Mouse (Mus musculus) ES-Bruce4 (cell line): Measurements from ENCODE around the gene Vsig8. TPM values are rescaled to one million over a fixed set of nuclear protein-coding genes. Genes with fewer than 3 reads are reported as not detected.

Experiments used
- H3K27ac ChIP-seq: 2 replicates; pipeline ENCODE4 v1.5.1; 2012; ENCODE audit warnings: low read length, inconsistent platforms; ENCODE audit not compliant: insufficient read depth
- H3K27me3 ChIP-seq: 2 replicates; pipeline ENCODE4 v1.6.1; 2012; ENCODE audit warnings: mild to moderate bottlenecking, low read length, inconsistent platforms; ENCODE audit not compliant: control insufficient read depth, poor library complexity, insufficient read depth, severe bottlenecking
- H3K36me3 ChIP-seq: 2 replicates; pipeline ENCODE4 v1.6.1; 2012; ENCODE audit warnings: inconsistent platforms, mild to moderate bottlenecking, low read length, moderate library complexity; ENCODE audit not compliant: control insufficient read depth, poor library complexity, insufficient read depth, severe bottlenecking
- H3K4me1 ChIP-seq: one replicate; pipeline ENCODE4 v1.8.1; 2011; ENCODE audit warnings: low read length; ENCODE audit not compliant: control insufficient read depth, insufficient read depth
- H3K4me3 ChIP-seq: 2 replicates; pipeline ENCODE4 v1.5.1; 2011; ENCODE audit warnings: low read depth, mild to moderate bottlenecking, low read length
- H3K9ac ChIP-seq: 2 replicates; pipeline ENCODE4 v1.6.1; 2012; ENCODE audit warnings: low read depth, mild to moderate bottlenecking, inconsistent platforms; ENCODE audit not compliant: poor library complexity, severe bottlenecking
- H3K9me3 ChIP-seq: replicated peaks from 2 replicates; pipeline ENCODE4 v1.6.1; 2012; ENCODE audit warnings: mild to moderate bottlenecking, low read length, inconsistent platforms; ENCODE audit not compliant: control insufficient read depth, poor library complexity, insufficient read depth, severe bottlenecking
- CTCF ChIP-seq: IDR thresholded peaks from one replicate; pipeline ENCODE4 v1.8.1; 2011; ENCODE audit warnings: low read depth, low read length
- EP300 ChIP-seq: IDR thresholded peaks from 2 replicates; pipeline ENCODE4 v1.6.1; 2011; ENCODE audit warnings: low read depth, low read length; ENCODE audit not compliant: insufficient read depth
- POLR2A ChIP-seq: IDR thresholded peaks from one replicate; pipeline ENCODE4 v1.8.1; 2011; ENCODE audit warnings: low read length; ENCODE audit not compliant: insufficient read depth
- polyA plus RNA-seq: library from polyadenylated mRNA; stranded (reverse); fragments of >200 nt; gene quantifications from 2 replicates; pipeline ENCODE4 v1.2.4, GENCODE M21; 2011; ENCODE audit warnings: low read depth; ENCODE audit not compliant: missing spikeins, insufficient read depth, insufficient read length

Vsig8 gene
- polyA plus RNA-seq, 1 experiment = not detected

DNA sequence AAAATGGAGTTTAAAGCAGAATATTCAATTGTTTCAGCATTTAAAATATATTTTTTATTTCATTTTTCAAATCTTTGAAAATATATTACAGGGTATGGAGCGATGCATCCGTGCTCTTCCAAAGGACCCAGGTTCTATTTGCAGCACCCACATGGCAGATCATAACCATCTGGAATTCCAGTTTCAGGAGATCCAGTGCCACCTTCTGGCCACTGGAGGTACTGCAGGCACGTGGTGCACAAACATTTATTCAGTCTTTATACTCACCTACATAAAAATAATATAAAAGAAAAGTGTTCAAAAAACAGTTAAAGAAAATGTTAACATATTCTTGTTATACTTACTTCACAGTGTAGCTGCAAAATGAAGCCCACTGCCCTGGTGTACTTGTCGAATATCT is 37.7 kb upstream of the Vsig8 start:
- Histone ChIP-seq H3K9ac (no peak overlapping the region), H3K36me3 (no peaks in the 10 kb centered on the region), H3K4me3 (no peak overlapping the region), H3K4me1 (no peaks in the 10 kb centered on the region), H3K27me3 (no peaks in the 10 kb centered on the region), H3K27ac (no peak overlapping the region), H3K9me3 (no peaks in the 10 kb centered on the region)
- TF ChIP-seq EP300 (no peak), CTCF (peak; percentile 69)

DNA sequence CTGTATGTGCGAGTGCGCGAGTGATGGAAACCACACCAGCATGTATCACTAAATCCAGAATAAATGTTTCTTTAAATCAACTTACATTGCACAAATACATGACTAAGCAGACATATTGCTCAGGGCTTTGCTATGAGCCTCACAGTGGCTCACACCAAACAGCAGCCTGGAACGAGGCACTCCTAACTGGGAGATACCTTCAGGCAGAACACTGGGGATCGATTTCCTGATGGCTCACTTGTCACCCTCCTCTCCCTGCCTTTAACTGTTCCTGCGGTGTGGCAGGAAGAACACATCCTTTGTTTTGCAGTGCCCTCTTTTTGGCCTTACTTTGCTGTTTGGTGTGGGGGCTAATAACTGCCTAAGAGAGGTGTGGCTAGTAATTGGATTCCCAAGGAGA is 36.1 kb upstream of the Vsig8 start:
- H3K36me3 ChIP-seq = no peaks in the 10 kb centered on the region
- H3K27ac ChIP-seq = peak overlapping the region; percentile 82
- H3K4me1 ChIP-seq = no peaks in the 10 kb centered on the region
- H3K9me3 ChIP-seq = no peaks in the 10 kb centered on the region
- no peaks in the 10 kb centered on the region for H3K27me3 ChIP-seq
- TF ChIP-seq POLR2A = no peak
- TF ChIP-seq EP300 = no peak
- TF ChIP-seq CTCF = no peak
- peak overlapping the region; percentile 18 for H3K9ac ChIP-seq
- no peak overlapping the region for H3K4me3 ChIP-seq

- peak within 1 kb of the TSS; percentile 82 for H3K27ac ChIP-seq
- peaks cover 2% of the 10 kb centered on the region for H3K4me1 ChIP-seq
- H3K4me3 ChIP-seq = peak within 1 kb of the TSS; percentile 63
- TF ChIP-seq CTCF (no peak), EP300 (peak; percentile 78; the same call in 1 of the 2 replicates), POLR2A (no peak)
- H3K9me3 ChIP-seq = no peaks in the 10 kb centered on the region
- no peaks in the 10 kb centered on the region for H3K27me3 ChIP-seq
- H3K9ac ChIP-seq = peak within 1 kb of the TSS; percentile 18
- no peaks in the 10 kb centered on the region for H3K36me3 ChIP-seq
Measured at GRCm38 (mm10) chr1:172520576-172521440, 34.9 kb upstream of the Vsig8 start, which contains the start of gene Cfap45. TSS of gene Cfap45 (plus strand) at chr1:172520801.

DNA sequence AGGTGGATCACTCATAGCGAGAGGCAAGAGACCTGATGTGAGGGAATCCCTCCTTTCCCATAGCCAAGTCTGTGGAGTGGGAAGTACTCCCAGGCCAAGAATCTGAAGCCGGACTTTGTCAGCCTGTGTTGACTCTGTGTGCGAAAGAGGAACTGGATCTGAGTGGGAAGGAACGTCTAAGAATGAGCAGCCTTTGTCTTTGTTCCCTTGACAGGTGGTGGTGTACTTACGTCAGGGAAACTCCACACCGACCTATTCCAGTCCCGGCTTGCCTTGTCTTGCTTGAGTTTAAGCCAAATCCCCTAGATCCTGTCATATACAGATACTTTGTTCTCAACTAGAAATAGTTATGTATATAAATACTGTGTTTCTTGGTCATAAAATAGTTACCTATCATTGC is 33.2 kb upstream of the Vsig8 start:
- Histone ChIP-seq H3K27me3 (no peaks in the 10 kb centered on the region), H3K27ac (no peak overlapping the region), H3K36me3 (no peaks in the 10 kb centered on the region), H3K9me3 (no peaks in the 10 kb centered on the region), H3K4me3 (no peak overlapping the region), H3K9ac (no peak overlapping the region), H3K4me1 (peaks cover 2% of the 10 kb centered on the region)
- no peak for TF ChIP-seq EP300
- TF ChIP-seq CTCF = no peak
- no peak for TF ChIP-seq POLR2A

GRCm38 (mm10) chr1:172523699-172524101 is 32.0 kb upstream of the Vsig8 start:
- Histone ChIP-seq H3K4me3 (no peak overlapping the region), H3K36me3 (no peaks in the 10 kb centered on the region), H3K9ac (no peak overlapping the region), H3K27ac (no peak overlapping the region), H3K4me1 (peaks cover 2% of the 10 kb centered on the region), H3K27me3 (no peaks in the 10 kb centered on the region), H3K9me3 (no peaks in the 10 kb centered on the region)
- TF ChIP-seq EP300 = no peak
- no peak for TF ChIP-seq POLR2A
- no peak for TF ChIP-seq CTCF
